In genomic region chr11:59947752-59948400, GRCm38 (mm10) we compare ENCODE assay signal across 8 mouse cellular contexts. TPM values are rescaled to one million over a fixed set of nuclear protein-coding genes. Genes with fewer than 3 reads are reported as not detected.
DNase-seq lines count a peak whose midpoint lies in the region; ATAC-seq lines count a peak whose summit lies in the region.

TSS of gene Med9 (plus strand) at chr11:59948206.

- WGBS in hindbrain, embryonic 13.5 days: under 1% methylated on average over 43 of the region's 43 CpGs

- peak within 1 kb of the TSS; percentile 96 for H3K4me3 ChIP-seq in hindbrain, embryonic 13.5 days

- no peaks in the 10 kb centered on the region for H3K36me3 ChIP-seq in hindbrain, embryonic 13.5 days

- peaks cover 22% of the 10 kb centered on the region for H3K4me1 ChIP-seq in hindbrain, embryonic 13.5 days (replicated peaks)

- peak; percentile 98 for DNase-seq in NIH3T3 (ENCODE audit: low read depth)
- DNase-seq in cerebellum, postnatal 10 days: peak; percentile 96 to 98
- DNase-seq in frontal cortex, postnatal 14 days (ENCODE audit: low spot score in 2 of 2): peak; percentile 92 to 95
- DNase-seq in layer of hippocampus, postnatal 36 days: peak; percentile 97
- DNase-seq in lung, postnatal 36 days: peak; percentile 95
- DNase-seq in retina, postnatal 1 day: peak; percentile 97
- DNase-seq in urinary bladder, adult 18-20 months (ENCODE audit: low spot score in 2 of 2): peak; percentile 89 to 90

- peak within 1 kb of the TSS; percentile 86 for H3K27ac ChIP-seq in hindbrain, embryonic 13.5 days

- H3K27me3 ChIP-seq in hindbrain, embryonic 13.5 days: no peaks in the 10 kb centered on the region

- no peaks in the 10 kb centered on the region for H3K9me3 ChIP-seq in hindbrain, embryonic 13.5 days

- ATAC-seq in hindbrain, embryonic 13.5 days (ENCODE audit: low FRiP score): peak; percentile 95

- peak within 1 kb of the TSS; percentile 68 for H3K4me2 ChIP-seq in hindbrain, embryonic 13.5 days

- H3K9ac ChIP-seq in hindbrain, embryonic 13.5 days: peak within 1 kb of the TSS; percentile 97

RNA-seq across cellular contexts. Expression of gene Med9, which starts in this region (rescaled TPM):
- polyA plus RNA-seq in hindbrain, embryonic 13.5 days (2015; fragmentation: Nextera tagmentation; extraction: Ambion mirVana): 33.9 and 34.1 TPM in 2 replicates
- 10 to 100 TPM; 34.9 to 37.6 TPM for total RNA-seq in layer of hippocampus, postnatal 36 days (2021)

Comparison
In these comparisons a context has a peak if more than half of its experiments do, and no peak if none do; other contexts are left out.
1. Peak in every context shown above with its lines: DNase-seq, ATAC-seq, H3K4me3 ChIP-seq and H3K27ac ChIP-seq.